Mouse (Mus musculus): ENCODE measurements at regions not wholly inside any gene's neighbourhood (a gene's known extent, or its start where the extent isn't known, plus 50 kb on each side); places are given as distances from the start of the nearest gene placed in this dataset.
A peak's percentile ranks its signal among the peaks of the same experiment; 100 is the strongest.
"Not testable (repeated sequence)": the region's sequence is repeated elsewhere in the genome, so short reads cannot be mapped to it uniquely, and the experiment has no call there.

DNA sequence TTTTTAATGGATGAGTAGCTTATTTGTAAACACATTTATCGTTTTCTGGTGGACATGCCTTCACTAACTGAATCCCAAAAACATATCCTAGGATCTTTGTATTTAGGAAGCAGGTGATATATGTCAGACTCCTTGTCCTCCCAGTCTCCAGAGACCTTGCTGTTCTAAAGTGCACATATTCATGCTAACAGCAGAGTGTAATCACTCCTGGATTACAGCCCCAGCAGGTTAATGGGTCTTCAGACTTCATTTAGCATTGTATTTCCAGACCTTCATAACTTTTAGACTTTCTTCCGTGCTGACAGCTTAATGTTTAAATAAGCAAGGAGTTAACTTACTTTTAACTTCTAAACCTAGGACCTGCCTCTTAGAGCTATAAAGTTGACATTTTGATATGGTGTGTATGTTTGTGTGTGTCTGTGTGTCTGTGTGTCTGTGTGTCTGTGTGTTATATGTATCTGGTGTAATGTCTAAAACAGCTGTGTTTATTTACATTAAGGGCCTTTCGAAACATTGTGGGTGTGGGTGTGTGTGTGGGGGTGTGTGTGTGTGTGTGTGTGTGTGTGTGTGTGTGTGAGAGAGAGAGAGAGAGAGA is 398.3 kb downstream of the Gm4340 start:
- DNase-seq (ENCODE audit: low spot score): no peak

GRCm38 (mm10) chr10:104595920-104596319 is 402.1 kb downstream of the Gm4340 start:
- DNase-seq (ENCODE audit: low spot score): no peak

GRCm38 (mm10) chr10:104627629-104628028 is 433.8 kb downstream of the Gm4340 start:
- DNase-seq (ENCODE audit: low spot score): no peak

- no peak for DNase-seq (ENCODE audit: low spot score)
Observed at GRCm38 (mm10) chr10:104651020-104651419, 457.2 kb downstream of the Gm4340 start.

GRCm38 (mm10) chr10:104660298-104660697 is 466.5 kb downstream of the Gm4340 start:
- DNase-seq (ENCODE audit: low spot score): no peak

GRCm38 (mm10) chr10:104661672-104662071 is 467.8 kb downstream of the Gm4340 start:
- DNase-seq (ENCODE audit: low spot score): no peak

GRCm38 (mm10) chr10:104668286-104668685 is 474.4 kb downstream of the Gm4340 start:
- DNase-seq (ENCODE audit: low spot score): no peak

DNA sequence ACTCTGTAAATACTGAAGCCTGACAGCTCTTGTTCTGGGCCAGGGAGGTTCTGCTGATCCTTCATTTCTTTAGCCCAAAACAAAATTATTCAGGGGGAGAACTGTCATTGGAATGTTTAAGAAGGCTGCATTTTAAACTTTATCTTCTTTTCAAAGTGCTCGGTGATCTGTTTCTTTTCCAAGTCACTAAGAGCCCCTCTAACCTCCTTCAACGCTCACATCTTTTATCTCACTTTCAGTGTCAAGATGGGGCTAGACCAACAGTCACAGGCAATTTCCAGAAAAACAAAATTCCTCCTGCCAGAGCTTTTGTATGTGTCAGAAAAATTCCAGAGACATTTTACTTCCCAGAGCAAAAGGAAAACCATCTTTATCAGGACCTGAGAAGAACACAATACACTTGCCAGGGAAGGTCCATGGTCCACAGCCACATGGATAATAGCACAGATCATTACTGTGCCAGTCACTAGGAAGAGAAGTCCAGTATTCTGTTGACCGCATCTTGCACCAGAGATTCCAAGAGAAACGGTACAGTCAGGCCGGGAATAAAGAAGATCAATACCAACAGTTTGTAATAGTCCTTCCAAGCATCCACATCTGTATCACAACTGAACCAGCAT is 491.0 kb downstream of the Gm4340 start:
- DNase-seq (ENCODE audit: low spot score): no peak

DNA sequence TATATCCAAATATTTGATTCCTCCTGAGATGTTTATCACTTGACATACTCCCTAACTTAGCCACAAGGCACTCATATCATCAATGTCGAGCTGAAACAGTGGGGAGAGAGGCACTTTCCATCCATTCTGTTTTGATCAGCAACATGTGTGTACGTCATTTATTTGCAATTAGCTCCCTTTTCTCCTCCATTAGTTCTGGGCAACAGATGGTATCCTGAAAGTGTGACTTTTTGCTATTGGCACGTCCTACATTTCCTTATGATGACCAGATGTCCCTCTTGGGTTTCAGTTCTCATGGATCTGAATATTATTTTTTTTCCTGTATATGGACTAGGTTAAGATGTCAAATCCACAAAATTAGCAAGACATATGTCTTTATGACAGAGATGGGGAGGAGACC is 492.0 kb downstream of the Gm4340 start:
- no peak for DNase-seq (ENCODE audit: low spot score)

- peak; percentile 1 for DNase-seq (ENCODE audit: low spot score)
Observed at GRCm38 (mm10) chr10:104686669-104687068, 492.8 kb downstream of the Gm4340 start.

GRCm38 (mm10) chr10:104694974-104695373 is 501.1 kb downstream of the Gm4340 start:
- DNase-seq (ENCODE audit: low spot score): no peak

DNA sequence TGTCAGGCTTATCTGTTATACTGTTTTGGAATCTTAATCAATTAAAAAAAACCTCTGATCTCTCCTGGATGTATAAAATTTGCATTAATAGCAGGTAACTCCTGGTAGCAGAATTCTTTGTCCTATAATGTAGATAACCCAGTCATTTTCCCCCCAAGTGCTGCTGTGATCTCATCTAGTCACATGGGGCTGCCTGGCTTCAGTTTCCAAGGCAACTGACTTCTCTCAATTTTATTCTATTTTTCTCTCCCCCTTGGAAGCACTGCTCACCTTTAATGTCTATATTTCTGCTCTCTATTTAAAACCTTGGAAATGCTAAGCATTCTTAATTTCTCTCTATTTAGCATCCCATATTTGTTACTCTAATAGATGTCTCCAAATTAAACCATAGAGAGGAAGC is 515.1 kb downstream of the Gm4340 start:
- DNase-seq (ENCODE audit: low spot score): no peak

DNA sequence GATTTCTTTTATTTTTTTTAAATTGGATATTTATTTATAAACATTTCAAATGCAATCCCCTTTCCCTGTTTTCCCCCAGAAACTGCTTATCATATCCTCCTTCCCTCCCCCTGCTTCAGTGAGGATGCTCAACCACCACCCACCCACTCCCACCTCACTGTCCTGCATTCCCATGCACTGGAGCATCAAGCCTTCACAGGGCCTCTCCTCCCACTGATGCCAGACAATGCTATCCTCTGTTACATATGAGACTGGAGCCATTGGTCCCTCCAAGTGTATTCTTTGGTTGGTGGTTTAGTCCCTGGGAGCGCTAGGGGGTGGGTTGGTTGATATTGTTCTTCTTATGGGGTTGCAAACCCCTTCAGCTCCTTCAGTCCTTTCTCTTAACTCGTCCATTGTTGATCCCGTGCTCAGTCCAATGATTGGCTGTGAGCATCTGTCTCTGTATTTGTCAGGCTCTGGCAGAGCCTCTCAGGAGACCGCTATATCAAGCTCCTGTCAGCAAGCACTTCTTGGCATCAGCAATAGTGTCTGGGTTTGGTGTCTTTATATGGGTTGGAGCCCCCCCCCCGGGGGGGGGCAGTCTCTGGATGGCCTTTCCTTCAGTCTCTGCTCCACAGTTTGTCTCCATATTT is 519.6 kb downstream of the Gm4340 start:
- not testable (repeated sequence) for DNase-seq (ENCODE audit: low spot score)

All from left cerebral cortex, adult 11 months (tissue).